Mouse (Mus musculus) yolk sac, embryonic 10.5 days (tissue): Measurements from ENCODE around the gene Zfp575.
A peak's percentile ranks its signal among the peaks of the same experiment; 100 is the strongest.

Experiments
- DNase-seq: peaks from one replicate; pipeline ENCODE4 v3.0.0-alpha.2; 2017; ENCODE audit warnings: low spot score

Gene Zfp575

GRCm38 (mm10) chr7:24600941-24601597 lies 13.6 kb upstream of the Zfp575 start:
- DNase-seq, result peak; percentile 86

DNA sequence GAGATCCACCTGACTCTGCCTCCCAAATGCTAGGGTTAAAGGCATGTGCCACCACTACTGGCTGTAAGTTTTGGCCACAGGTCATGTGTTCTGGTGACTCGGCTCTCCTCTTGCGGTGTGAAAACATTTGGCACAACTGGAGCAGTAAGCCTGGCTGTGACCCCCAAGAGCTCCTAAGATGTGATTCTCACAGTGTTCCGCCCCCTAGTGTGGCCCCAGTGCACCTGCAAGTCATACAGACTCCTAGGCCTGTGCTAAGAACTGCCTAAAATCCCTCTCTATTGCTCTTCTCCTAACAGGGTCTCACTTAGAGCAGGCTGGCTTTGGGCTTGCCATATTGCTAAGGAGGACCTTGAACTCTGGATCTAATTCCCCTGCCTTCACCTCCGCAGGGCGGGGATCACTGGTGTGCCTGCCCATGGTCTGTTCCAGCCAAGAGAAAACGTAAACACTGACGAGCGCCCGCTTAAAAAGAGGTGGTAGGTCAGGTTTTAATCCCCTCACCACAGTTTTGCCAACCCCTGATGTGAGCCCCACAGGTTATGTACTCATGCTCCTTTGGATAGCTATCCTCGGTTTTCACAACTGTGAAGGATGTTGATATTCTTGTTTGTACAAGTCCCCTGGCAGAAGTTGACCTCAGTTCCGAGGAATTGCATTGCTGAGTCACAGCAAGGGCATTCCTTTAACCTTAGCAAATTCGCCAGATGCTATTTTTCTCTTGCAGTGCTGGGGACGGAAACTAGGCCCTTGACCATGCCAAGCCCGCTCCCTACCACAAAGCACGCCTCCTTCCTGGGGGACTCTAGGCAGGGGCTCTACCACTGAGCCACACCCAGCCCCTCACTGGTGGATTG lies 12.0 kb upstream of the Zfp575 start:
- peak; percentile 70 for DNase-seq

DNA sequence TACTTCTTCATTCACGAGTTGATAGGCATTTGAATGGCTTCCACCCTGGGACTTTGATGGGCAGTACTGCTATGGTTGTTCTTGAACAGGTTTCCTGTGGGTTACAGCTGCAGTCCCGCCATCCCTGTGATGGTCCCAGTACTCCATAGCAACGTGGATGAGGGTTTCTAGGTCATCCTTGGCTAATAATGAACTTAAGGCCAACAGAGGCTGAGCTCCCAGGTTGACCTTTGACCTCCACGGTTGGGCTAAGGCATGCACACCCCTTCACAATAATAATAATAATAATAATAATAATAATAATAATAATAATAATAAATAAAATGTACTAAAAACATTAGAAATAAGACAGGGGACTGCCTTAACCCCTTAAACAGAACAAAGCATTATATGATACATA lies 10.7 kb upstream of the Zfp575 start:
- no peak for DNase-seq

DNA sequence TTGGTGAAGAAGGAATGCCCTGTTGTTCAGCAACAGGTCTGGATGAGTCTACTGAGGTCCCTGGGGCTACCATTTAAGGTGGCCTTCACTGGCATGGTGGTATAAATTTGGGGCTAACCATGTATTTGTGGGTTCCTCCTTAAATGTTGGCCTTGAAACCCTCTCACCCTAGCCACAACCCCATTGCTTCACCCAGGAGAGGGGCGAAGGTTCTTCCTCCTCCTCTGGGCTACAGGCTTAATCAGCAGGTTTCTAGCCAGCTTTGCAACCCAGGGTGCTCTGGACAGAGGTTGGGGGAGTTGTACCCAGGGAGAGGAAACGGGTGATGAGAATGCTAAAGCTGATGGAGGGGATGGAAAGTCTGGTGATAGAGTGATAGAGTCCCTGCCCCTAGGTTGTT lies 8.0 kb upstream of the Zfp575 start:
- DNase-seq, result no peak

- no peak for DNase-seq
These were observed 6.9 kb upstream of the Zfp575 start for GRCm38 (mm10) chr7:24594309-24594803.

DNA sequence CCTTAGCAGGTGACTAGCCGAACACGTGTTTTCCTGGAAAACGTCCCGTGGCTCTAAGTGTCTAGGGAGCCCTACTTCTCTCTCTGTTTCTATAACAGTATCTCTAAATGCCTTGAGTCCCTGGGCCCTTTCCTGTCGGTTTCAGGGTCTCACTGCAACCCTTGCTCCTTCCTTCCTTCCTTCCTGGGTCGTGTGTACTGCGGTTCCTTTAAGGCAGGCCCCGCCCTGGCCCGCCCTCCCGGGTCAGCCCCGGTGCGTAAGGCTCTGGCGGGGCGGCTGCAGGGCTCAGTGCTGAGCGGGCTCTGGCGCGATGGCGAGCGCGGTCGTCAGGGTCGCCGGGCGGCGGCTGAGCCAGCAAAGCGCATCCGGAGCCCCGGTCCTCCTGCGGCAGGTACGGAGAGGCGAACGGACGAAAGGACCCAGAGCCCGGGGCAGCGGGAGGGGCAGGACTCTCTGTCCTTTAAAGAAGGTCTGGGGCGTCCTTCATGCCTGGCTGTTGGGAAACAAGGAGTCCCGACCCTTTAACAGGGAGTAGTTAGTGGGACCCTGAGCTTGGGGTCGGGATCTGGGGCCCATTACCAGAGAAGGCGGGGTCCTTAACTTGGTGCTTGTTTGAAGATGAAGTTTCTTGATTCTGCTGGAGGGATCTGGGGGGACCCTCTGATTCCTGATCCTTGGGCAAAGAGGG lies 6.3 kb upstream of the Zfp575 start:
- peak; percentile 78 for DNase-seq

- DNase-seq, result no peak
These were observed 5.3 kb upstream of the Zfp575 start for GRCm38 (mm10) chr7:24592781-24593180.

DNA sequence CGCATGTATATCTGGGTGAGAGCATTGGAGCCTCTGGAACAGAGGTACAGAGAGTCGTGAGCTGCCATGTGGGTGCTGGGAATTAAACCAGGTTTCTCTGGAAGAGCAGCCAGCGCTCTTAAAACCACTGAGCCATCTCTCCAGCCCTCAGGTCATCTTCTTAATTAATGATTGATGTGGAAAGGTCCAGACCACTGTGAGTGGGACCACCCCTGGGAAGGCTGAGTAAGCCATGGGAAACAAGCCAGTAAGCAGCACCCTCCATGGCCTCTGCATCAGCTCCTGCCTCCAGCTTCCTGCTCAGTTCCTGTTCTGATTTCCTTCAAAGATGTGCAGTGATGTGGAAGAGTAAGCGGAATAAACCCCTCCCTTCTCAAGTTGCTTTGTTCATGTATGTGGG lies 4.7 kb upstream of the Zfp575 start:
- no peak for DNase-seq

DNA sequence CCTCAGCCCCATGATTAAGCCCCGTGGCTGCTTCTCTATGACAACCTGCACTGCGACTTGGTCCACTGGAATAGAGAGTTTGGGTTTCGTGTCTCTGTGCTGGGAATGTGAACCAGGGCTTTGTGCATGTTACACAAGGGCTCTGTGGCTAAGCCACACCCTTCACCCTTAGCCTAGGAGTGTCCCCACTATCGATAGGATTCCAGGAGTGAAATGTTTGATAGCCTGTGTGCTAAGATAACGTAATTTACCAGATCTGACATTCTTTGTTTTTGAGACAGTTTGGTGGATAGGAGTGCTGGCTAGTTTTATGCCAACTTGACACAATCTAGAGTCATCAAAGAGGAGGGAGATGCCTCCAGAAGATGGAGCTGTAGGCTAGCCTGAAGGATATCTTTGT lies 4.3 kb upstream of the Zfp575 start:
- no peak for DNase-seq

- no peak for DNase-seq
These were observed 895 bp upstream of the Zfp575 start for GRCm38 (mm10) chr7:24588336-24588735.

GRCm38 (mm10) chr7:24586828-24587227 lies 613 bp downstream of the Zfp575 start:
- no peak for DNase-seq

GRCm38 (mm10) chr7:24585995-24586394 lies 1.4 kb downstream of the Zfp575 start:
- DNase-seq, result no peak

DNA sequence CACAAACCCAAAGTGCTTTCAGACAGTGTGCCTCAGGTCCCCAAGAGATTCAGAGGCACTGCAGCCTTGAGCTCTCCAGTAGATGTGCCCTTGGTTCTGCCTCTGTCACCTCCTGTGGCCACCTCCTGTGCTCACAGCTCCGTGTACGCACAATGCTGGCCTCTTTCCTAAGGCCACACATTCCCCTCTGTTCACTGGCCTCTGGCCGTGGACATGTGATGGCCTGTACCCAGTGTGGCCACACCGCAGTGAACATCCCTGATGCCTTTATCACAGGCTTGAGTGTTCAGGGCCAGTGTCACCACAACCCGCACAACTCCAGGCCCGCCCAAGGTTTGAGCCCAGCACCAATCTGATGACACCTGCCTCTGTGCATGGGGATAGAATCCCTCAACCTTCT lies 2.6 kb downstream of the Zfp575 start:
- DNase-seq, result no peak

DNA sequence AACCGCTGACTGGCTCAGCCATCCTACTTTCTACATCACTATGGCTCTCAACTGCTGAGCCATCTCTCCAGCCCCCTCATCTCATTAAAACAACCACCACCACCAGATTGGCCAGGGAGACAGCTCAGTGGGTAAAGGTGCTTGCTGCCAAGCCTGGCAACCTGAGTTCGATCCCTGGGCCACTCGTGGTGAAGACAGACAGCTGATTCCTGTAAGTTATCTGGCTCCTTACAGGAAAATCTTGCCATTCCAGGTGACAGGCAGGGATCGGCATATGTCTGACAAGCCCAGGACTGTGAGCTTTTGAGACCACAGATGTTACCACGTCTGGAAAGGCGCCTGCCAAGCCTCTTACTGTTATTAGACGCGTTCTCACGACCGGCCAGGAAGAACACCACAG lies 9.6 kb downstream of the Zfp575 start:
- no peak for DNase-seq

GRCm38 (mm10) chr7:24574224-24574796 lies 13.1 kb downstream of the Zfp575 start:
- DNase-seq, result peak; percentile 75

DNA sequence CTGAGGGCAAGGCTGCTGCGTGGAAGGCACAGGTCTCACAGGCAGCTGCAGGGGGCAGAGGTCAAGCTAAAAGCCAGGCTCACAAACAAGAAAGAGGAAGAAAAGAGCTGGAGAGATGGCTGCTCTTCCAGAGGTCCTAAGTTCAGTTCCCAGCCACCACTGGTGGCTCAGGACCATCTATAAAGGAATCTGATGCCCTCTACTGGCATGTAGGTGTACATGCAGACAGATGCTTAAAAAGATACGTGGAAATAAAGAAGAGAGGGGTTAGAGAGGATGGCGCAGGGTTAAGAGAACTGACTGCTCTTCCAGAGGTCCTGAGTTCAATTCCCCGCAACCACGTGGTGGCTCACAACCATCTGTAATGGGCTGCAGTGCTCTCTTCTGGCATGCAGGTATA lies 15.0 kb downstream of the Zfp575 start:
- no peak for DNase-seq

DNA sequence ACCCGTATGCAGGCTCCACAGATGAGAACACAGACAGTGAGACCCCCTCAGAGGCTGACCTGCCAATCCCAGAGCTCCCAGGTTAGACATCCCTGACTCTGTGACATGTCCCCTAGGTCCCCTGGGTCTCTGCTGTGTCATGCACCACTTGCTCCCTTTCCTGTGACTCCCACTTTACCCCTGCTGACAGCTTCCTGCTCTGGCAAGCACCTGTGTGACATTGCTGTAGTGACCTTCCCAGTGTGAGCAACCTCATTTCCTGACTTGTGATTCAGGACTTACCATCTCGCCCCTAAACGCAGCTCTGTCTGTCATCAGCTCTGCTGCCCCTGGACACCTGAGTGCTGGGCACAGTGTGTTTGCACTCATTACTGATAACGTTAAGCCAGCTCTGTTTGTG lies 16.4 kb downstream of the Zfp575 start:
- no peak for DNase-seq

- no peak for DNase-seq
These were observed 18.9 kb downstream of the Zfp575 start for GRCm38 (mm10) chr7:24568512-24568911.

GRCm38 (mm10) chr7:24566206-24566605 lies 21.2 kb downstream of the Zfp575 start:
- DNase-seq, result no peak

- no peak for DNase-seq
These were observed 21.8 kb downstream of the Zfp575 start for GRCm38 (mm10) chr7:24565627-24566026.

DNA sequence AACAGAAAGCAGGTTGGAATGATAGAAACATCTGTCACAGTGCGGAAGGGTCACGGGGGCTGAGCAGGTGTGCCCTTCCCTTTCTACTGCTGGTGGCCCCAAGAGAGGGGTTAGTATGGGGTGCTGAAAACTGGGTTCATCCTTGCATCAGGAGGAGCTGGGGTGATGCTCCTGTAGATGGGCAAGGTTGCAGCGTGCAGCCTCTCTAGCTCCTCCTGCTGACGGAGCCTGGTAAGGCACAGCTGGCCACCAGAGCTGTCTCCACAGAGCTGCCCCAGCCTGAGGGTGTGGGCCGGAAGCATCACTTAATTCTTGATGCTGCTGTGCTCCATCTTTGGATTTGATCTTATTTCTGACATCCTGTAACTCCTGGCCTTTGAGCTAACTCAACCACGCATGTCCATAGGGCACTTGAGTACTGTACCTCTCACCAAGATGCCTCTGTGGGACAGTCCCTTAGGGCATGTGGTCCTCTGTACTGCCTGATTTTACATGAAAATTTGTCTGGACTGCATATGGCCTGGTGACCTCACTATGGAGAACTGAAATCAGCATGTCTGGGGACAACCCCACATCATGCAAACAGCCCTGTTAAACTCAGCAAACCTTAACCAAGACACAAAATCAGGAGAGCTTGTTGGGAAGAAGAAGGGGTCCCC lies 22.7 kb downstream of the Zfp575 start:
- no peak for DNase-seq

GRCm38 (mm10) chr7:24563837-24564206 lies 23.6 kb downstream of the Zfp575 start:
- no peak for DNase-seq
